Mouse (Mus musculus) stomach, postnatal 0 days (tissue): ENCODE measurements at regions not wholly inside any gene's neighbourhood (a gene's known extent, or its start where the extent isn't known, plus 50 kb on each side); places are given as distances from the start of the nearest gene placed in this dataset.

Source experiments
- CTCF ChIP-seq: IDR thresholded peaks from 2 replicates; pipeline ENCODE4 v1.5.1; 2016; ENCODE audit warnings: antibody characterized with exemption, low read depth, mild to moderate bottlenecking, moderate library complexity
- EP300 ChIP-seq: optimal IDR thresholded peaks from 2 replicates; pipeline ENCODE3; 2016; ENCODE audit warnings: antibody characterized with exemption

DNA sequence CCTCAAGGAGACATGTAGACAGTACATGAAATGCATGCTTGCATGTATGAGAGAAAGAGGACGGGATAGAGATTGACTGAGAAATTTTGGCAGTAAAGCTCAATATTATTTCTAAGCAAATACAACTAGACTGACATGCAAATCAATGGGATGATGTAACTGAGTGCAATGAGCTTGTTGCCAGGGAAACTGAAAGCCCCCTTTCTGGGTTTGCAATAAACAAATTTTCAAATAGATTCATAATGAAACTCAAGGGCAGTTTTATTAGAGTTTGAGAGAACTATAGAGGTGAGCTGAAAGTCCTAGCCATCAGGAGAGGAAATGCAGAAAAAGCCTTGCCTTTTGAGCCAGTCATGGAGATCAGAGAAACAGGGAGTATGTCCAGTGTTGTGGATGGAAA, 460.2 kb downstream of the Arl4a start:
- no peak for TF ChIP-seq CTCF
- TF ChIP-seq EP300: no peak
